Mouse (Mus musculus) frontal cortex, adult (tissue): ENCODE measurements around the gene Lrrc23.

ENCODE experiments used
- ATAC-seq: cut with Nextera tagmentation; 2 replicates; pipeline ENCODE4 v1.9.2; 2017; ENCODE audit warnings: mild to moderate bottlenecking, moderate library complexity, mixed read lengths; ENCODE audit not compliant: low TSS enrichment

Gene Lrrc23

GRCm38 (mm10) chr6:124767920-124768703 is 11.4 kb downstream of the Lrrc23 start:
- peak; percentile 53 for ATAC-seq

DNA sequence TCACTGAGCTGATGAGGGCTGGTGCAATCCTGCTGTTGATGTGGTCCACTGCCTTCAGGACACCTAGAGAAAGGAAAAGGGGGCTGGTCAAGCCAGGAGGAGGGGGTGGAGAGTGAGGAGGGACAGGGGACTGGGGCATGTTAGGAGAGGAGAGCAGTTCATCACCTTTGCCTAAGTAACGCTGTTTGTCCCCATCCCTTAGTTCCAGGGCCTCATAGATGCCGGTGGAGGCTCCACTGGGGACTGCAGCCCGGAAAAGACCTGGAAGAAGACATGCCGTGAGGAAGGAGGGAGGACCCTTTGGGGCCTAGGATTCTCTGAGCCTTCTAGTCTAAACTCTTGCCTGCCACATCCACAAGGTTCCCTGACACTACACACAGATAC is 12.0 kb downstream of the Lrrc23 start:
- ATAC-seq = no peak

GRCm38 (mm10) chr6:124765951-124766350 is 13.6 kb downstream of the Lrrc23 start:
- ATAC-seq = no peak

DNA sequence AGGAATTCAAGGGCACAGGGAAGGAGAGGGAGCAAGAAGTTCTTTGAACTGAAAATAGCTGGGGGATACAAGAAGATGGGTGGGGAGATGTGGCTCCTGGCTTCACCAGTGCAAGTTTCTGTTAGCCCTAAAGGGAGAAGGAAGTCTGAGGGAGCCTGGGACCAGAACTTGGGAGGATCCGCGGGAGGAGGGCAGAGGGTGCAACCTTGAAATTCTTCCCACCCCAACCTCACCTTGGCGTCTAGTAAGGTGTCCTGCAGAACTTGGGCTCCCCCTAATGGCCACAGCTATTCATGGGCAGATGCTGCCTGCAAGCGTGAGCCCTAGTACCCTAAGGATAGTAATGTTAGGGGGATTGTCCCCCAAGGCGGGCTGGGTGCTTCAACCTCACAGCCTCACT is 20.3 kb downstream of the Lrrc23 start:
- peak; percentile 53 for ATAC-seq

DNA sequence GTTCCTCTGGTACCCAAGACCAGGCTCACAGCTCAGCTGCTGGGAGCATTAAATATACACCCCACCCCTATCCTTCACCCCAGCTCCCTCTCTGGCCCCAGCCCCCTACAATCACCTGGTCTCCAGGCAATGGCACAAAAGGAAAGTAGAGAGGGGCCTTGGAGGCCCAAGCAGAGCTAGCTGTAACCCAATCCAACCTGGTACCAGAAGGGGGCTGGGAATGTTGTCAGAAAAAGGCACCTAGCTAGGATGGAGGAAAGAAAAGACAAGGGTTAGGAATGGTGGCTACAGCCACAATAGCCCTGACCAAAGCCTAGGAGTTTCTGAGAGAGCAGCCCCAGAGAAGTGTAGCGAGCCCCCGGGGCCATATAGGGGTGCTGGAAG is 20.7 kb downstream of the Lrrc23 start:
- ATAC-seq = no peak

GRCm38 (mm10) chr6:124757909-124758848 is 21.3 kb downstream of the Lrrc23 start:
- ATAC-seq = peak; percentile 42

DNA sequence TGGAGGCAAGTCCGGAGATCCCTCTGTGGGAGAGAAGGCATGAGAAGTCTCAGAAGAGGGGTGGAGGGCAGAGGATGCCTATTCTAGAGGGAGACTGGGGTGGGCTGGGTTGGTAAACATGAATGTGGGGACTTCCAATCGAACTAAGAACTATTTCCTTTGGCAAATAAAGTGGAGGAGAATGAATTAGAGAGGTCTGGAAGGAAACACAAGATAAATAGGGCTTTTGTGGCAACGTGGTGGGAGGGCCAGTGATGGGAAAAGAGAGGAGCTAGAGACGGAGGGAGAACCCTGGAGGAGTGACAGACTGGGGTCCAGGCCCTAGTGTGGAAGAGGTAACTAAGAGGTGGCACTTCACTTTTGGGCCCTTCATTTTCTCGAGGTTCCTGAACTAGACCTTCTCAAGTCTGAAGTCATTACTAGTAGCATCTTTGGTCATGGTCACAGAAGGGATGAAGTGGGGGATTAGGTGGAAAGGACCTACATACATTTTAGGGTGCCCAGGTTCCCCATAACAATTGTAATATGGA is 22.1 kb downstream of the Lrrc23 start:
- ATAC-seq = no peak

GRCm38 (mm10) chr6:124756652-124757350 is 22.7 kb downstream of the Lrrc23 start:
- ATAC-seq = peak; percentile 32

DNA sequence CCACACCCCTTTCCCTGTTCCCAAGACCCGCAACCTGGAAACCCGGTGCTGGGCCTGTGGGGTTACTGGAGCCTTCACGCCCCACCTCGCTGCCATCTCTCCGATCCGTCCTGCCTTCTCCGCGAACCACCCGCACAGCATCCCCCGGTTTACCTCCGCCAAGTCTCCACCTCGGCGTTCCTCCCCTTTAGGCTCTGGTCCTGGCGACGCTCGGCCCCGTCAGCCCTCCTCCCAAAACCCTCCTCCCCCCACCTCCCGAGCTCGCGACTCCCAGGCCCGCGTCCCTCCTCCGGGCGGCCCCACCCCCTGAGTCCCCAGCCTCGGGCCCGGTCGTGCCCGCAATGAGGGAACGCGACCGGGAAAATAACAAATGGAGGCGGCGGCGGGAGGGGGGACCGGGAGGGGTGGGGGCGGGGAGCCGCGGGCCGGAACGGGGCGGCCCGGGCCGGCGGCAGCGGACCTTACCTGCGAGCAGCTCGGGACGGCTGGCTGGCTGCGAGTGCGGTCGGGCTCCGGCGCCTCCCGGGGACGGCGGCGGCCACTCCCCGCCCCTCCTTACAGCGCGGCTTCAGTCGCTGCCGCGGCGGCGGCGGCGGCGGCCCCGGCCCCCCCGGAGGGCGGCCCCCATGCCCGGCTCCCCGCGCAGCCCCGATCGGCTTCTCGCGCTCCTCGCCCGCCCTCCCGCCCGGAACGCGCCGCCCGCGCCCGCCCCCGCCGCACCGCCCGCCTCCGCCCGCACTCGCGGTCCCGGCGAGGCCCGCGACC is 23.5 kb downstream of the Lrrc23 start, which contains the start of the genes Gm45234 and Atn1:
Gene Gm45234, minus strand, starts transcription at position 191 of the 765 bp plus-strand sequence.
Gene Atn1, minus strand, starts transcription at position 694 of the 765 bp plus-strand sequence.
- ATAC-seq = peak; percentile 10; the same call in 1 of the 2 replicates

GRCm38 (mm10) chr6:124755306-124755705 is 24.2 kb downstream of the Lrrc23 start:
- ATAC-seq = no peak

DNA sequence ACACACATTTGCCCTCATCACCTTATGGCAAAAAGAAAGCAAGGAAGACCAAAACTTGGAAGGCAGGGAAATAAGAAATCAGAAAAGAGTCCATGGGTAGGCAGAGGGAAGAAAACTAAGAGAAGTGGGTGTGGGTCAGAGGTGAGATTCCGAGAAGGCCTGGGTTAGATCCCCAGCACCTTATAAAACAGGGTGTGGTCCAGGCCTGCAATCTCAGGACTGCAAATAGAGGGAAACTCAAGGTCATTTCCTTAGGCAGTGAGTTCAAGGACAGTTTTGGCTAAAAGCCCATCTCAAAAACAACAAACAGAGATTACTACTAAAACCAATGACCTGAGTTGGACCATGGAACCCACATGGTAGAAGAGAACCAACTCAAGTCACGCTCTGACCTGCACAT is 25.7 kb downstream of the Lrrc23 start:
- no peak for ATAC-seq

- ATAC-seq = no peak
Measured at GRCm38 (mm10) chr6:124750405-124750804, 29.1 kb downstream of the Lrrc23 start.

- ATAC-seq = no peak
Measured at GRCm38 (mm10) chr6:124746654-124747632, 32.6 kb downstream of the Lrrc23 start.

DNA sequence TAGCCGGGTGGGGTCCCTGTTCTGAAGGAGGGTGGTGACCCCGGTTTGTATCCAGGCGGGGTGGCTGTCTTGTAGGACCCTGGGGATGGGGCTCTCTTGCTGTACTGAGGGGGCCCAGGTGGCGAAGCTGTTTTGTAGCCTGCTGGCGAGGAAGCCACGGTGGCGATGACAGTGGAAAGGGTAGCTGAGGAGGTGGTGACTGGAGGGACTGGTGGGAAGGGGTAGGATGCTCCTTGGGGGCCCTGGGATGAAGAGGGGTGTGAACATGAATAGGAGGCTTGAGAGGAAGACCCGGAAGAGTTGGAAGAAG is 33.3 kb downstream of the Lrrc23 start:
- 0 out of 2 replicates have a peak, but pooled peaks have one; percentile 0 for ATAC-seq

GRCm38 (mm10) chr6:124745490-124746295 is 33.8 kb downstream of the Lrrc23 start:
- peak; percentile 62 for ATAC-seq

DNA sequence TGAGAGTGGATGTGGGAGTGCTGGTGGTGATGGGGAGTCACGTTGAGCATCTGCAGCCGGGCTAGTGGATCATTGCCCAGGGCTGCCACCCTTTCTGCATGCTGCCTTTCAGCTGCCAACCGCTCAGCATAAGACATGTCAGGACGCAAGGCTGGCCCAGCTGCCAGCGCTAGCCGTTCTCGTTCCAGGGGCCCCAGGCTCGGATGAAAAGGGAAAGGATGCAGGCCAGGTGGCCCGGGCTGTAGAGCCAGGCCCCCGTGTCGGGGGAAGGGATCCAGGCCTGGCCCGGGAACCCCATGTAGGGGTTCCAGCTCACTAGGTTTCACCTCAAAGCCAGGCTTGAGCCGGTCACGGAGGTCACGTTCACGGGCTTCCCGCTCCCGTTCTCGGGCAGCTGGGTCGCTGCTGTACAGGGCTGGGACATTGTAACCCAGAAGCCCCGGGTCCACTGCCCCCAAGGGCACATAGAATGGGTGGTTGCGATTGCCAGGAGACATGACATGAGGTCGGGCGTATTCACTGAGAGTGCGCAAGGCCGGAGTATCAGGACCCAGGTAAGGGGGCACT is 34.7 kb downstream of the Lrrc23 start:
- ATAC-seq = no peak

DNA sequence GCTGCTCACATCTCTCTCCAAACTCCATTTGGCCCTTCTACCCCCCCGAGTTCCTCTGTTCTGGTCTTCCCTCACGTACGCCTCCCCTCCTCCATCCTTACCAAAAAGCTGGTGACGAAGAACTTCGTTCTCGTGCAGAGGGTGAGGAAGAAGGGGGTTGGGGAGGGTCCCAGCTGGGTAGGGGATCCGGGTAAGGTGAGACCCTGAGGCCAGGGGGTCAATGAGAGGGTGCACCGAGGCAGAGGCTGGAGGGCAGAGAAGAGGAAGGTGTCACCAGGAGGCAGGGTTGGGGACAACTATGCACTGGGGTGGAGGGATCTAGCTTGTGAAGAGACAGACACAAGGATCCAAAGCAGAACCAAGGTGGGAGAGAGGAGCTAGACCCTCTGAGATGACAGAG is 35.9 kb downstream of the Lrrc23 start:
- ATAC-seq = no peak

GRCm38 (mm10) chr6:124742839-124743514 is 36.5 kb downstream of the Lrrc23 start:
- ATAC-seq = no peak
